Mouse (Mus musculus) liver, embryonic 14.5 days (tissue): ENCODE measurements around the gene Glb1l2. TPM values are rescaled to one million over a fixed set of nuclear protein-coding genes. Genes with fewer than 3 reads are reported as not detected.

Experiments used
- ATAC-seq: fragments of 200-750 bp; cut with Nextera tagmentation; 2 replicates; pipeline ENCODE4 v1.8.0; 2017; ENCODE audit warnings: moderate number of reproducible peaks, mild to moderate bottlenecking, moderate library complexity; ENCODE audit not compliant: insufficient read depth
- DNase-seq, 3 experiments: peaks; one replicate each; pipeline ENCODE4 v3.0.0-alpha.2; 2012 to 2013; ENCODE audit warnings: low read depth in 3 of 3, low spot score in 3 of 3
- H3K27ac ChIP-seq: fragments of 300-500 bp; sonication (generic); 2 replicates; pipeline ENCODE4 v1.5.1; 2014; ENCODE audit warnings: moderate library complexity, mild to moderate bottlenecking, control low read depth, inconsistent platforms
- H3K27me3 ChIP-seq: fragments of 300-500 bp; sonication (generic); 2 replicates; pipeline ENCODE4 v1.6.1; 2014; ENCODE audit warnings: mild to moderate bottlenecking, low read length, moderate library complexity; ENCODE audit not compliant: control insufficient read depth, insufficient read depth
- H3K36me3 ChIP-seq: fragments of 300-500 bp; sonication (generic); replicated peaks from 2 replicates; pipeline ENCODE4 v1.6.1; 2014; ENCODE audit warnings: low read depth; ENCODE audit not compliant: control insufficient read depth, insufficient read depth
- H3K4me1 ChIP-seq, 2 experiments: fragments of 200-500 bp in 1 of 2; fragments of 300-500 bp in 1 of 2; sonication (generic) in 1 of 2; replicated peaks; 2 replicates each; pipeline ENCODE4 v1.6.1; 2012 to 2014; ENCODE audit warnings: antibody characterized with exemption in 1 of 2, inconsistent platforms in 1 of 2, low read length in 1 of 2; ENCODE audit not compliant: control insufficient read depth in 2 of 2, insufficient read depth in 2 of 2
- H3K4me2 ChIP-seq: fragments of 300-500 bp; sonication (generic); 2 replicates; pipeline ENCODE4 v1.6.1; 2014; ENCODE audit warnings: low read depth, mild to moderate bottlenecking, control low read depth, moderate library complexity
- H3K4me3 ChIP-seq, 2 experiments: fragments of 200-500 bp in 1 of 2; fragments of 300-500 bp in 1 of 2; sonication (generic) in 1 of 2; 2 replicates each; pipeline ENCODE4 v1.5.1; 2012 to 2014; ENCODE audit warnings: low read depth in 2 of 2, low read length in 2 of 2, mild to moderate bottlenecking in 2 of 2, control low read depth in 1 of 2, inconsistent platforms in 1 of 2, moderate library complexity in 1 of 2; ENCODE audit not compliant: insufficient read depth in 1 of 2
- H3K9ac ChIP-seq: fragments of 300-500 bp; sonication (generic); replicated peaks from 2 replicates; pipeline ENCODE4 v1.6.1; 2014; ENCODE audit warnings: mild to moderate bottlenecking, control low read depth, moderate library complexity
- H3K9me3 ChIP-seq: fragments of 300-500 bp; sonication (generic); 2 replicates; pipeline ENCODE4 v1.6.1; 2016; ENCODE audit warnings: low read length, mixed read lengths; ENCODE audit not compliant: control insufficient read depth
- CTCF ChIP-seq: IDR thresholded peaks from 2 replicates; pipeline ENCODE4 v1.5.1; 2016; ENCODE audit warnings: antibody characterized with exemption, low read depth, control low read depth
- EP300 ChIP-seq: IDR thresholded peaks from 2 replicates; pipeline ENCODE4 v1.6.1; 2016; ENCODE audit warnings: antibody characterized with exemption, low read depth
- WGBS: fragments of 180-500 bp; shearing (Covaris S2); extraction: QIAGEN DNeasy Blood & Tissue Kit; methylation state at CpG from one replicate; pipeline ENCODE4 v1.1.7; 2014; ENCODE audit not compliant: insufficient replicate concordance; 5-methylcytosine and 5-hydroxymethylcytosine counted together
- polyA plus RNA-seq, 2 experiments: library from polyadenylated mRNA; depleted of rRNA in 1 of 2; stranded (reverse) in 1 of 2; unstranded in 1 of 2; fragments of >200 nt; fragmentation: Nextera tagmentation in 1 of 2; extraction: Ambion mirVana in 1 of 2; gene quantifications; 2 replicates each; pipeline versions ENCODE4 v1.2.1 to v1.2.3; 2012 to 2014

Glb1l2 gene
- polyA plus RNA-seq (2012; rRNA removed) (0.03 and 0.06 TPM in 2 replicates), polyA plus RNA-seq (2014; fragmentation: Nextera tagmentation; extraction: Ambion mirVana) (not detected in 2 replicates)

DNA sequence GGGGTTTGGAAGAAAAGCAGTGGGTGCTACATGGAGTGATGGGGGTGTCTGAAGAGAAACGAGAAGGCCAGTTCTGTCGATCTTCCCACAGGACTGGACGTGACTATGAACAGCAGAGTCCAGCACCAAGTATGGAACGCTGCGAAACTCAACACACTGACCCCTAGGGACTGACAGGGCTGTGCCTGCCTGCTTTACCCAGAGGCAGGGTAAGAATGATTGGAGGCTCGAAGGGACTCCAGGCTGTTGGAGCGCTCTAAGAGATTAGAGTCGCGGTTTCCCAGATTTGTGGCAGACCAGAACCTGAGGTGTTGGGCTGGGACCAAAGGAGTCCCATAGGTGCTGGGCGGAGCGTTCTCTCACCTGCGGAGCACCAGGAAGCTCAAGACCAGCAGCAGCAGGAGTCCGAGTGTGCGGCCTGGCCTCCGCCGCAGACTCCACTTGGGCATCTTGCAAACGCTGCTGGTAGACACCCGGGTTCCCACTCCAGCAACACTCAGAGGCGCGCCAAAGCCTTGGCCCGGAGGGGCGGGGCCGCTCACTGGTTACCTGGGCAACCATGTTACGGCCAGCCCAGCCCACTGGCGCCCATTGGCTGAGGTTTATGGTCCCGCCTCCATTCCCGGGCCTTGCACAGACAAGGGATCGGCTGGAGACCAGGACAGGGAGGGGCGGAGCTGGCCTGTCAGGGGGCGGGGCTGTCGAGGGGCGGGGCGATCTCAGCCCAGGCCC is at the start of gene Glb1l2:
TSS of gene Glb1l2 (minus strand) at position 534 of the 732 bp plus-strand sequence.
- TF ChIP-seq EP300 (no peak), CTCF (no peak)
- no peaks in the 10 kb centered on the region for H3K36me3 ChIP-seq
- peak; percentile 98 for ATAC-seq
- no peaks in the 10 kb centered on the region for H3K27me3 ChIP-seq
- H3K9ac ChIP-seq = no peak within 1 kb of the TSS
- peak within 1 kb of the TSS; percentile 42 for H3K4me2 ChIP-seq
- peak within 1 kb of the TSS; percentile 10 to 14; a peak in 1 of 4 replicates for H3K4me3 ChIP-seq
- H3K9me3 ChIP-seq = no peaks in the 10 kb centered on the region
- H3K4me1 ChIP-seq = no peaks in the 10 kb centered on the region
- DNase-seq = peak; percentile 45 to 50 (median 49)
- no peak within 1 kb of the TSS for H3K27ac ChIP-seq
- 2% methylated on average over 33 of the region's 33 CpGs for WGBS

DNA sequence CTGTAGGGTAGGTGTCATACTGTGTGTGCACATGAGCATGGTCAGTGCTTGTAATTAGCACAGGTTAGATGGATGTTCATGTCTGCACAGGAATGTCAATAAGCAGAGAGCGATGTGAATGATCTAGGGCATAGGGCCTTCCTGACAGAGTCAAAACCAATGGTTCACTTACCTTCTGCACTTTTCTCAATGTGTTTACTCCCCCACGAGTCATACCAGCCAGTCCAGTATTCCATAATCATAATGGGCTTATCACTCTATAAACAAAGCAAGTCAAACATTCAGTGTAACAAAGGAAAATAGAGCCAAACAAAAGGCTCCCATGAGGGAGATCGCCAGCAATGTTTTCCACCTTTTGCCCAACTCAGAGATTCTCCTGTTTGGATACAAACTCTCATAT is 24.8 kb upstream of the Glb1l2 start:
- no peak overlapping the region for H3K4me2 ChIP-seq
- ATAC-seq = no peak

DNA sequence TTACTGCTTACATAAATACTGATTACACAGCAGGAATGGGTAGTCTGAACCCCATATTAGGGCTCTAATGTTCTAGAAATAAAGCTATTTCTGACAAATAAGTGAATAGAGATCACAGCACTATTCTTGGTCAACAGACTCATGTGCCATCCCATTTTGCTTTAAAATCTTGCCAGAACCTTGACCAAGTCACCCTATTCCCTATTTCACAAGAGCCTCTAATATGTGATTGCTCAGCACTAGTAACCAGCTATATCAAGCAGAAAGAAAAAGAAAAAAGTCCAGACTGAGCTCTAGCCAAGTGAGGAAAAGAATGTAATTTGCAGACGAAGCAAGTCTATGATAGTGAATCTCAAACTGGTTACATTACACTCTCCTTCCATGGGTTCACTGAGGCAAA is 13.7 kb upstream of the Glb1l2 start:
- Histone ChIP-seq H3K4me1 (no peaks in the 10 kb centered on the region), H3K27me3 (no peaks in the 10 kb centered on the region), H3K4me2 (no peak overlapping the region), H3K9me3 (no peaks in the 10 kb centered on the region), H3K36me3 (no peaks in the 10 kb centered on the region), H3K9ac (no peak overlapping the region), H3K4me3 (no peak overlapping the region), H3K27ac (no peak overlapping the region)
- DNase-seq (no peak), ATAC-seq (no peak)
- 41% methylated on average over 1 of the region's 1 CpGs for WGBS
- TF ChIP-seq CTCF (no peak), EP300 (no peak)

More for the DNA sequence above, 24.8 kb upstream of the Glb1l2 start:
- DNase-seq = no peak
- TF ChIP-seq EP300 (no peak), CTCF (no peak)
- Histone ChIP-seq H3K27ac (no peak overlapping the region), H3K9ac (no peak overlapping the region), H3K36me3 (no peaks in the 10 kb centered on the region), H3K4me3 (no peak overlapping the region), H3K9me3 (no peaks in the 10 kb centered on the region), H3K4me1 (no peaks in the 10 kb centered on the region), H3K27me3 (no peaks in the 10 kb centered on the region)
- WGBS = 50% methylated on average over 3 of the region's 3 CpGs

DNA sequence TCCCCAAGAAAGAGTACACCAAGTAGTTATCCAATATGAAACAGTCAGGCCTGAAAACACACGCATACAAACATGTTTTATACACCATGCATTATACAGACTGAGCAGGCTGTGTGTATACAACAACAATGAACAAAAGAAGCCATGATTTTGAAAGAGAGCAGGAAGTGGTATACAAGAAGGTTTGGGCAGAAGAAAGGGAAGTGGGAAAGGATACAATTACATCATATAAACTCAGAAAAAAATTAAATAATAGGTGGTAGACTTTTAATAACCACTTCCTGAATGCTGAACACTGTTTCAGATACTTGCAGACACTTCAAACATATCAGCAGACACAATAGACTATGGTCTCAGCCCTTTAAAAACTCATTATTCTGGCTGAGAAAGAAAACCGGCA is 2.5 kb upstream of the Glb1l2 start:
- TF ChIP-seq EP300 (no peak), CTCF (no peak)
- Histone ChIP-seq H3K9ac (no peak overlapping the region), H3K4me3 (no peak overlapping the region), H3K4me2 (no peak overlapping the region), H3K36me3 (no peaks in the 10 kb centered on the region), H3K27me3 (no peaks in the 10 kb centered on the region), H3K27ac (no peak overlapping the region), H3K4me1 (no peaks in the 10 kb centered on the region), H3K9me3 (no peaks in the 10 kb centered on the region)
- 48% methylated on average over 2 of the region's 2 CpGs for WGBS
- ATAC-seq = no peak
- DNase-seq = no peak

DNA sequence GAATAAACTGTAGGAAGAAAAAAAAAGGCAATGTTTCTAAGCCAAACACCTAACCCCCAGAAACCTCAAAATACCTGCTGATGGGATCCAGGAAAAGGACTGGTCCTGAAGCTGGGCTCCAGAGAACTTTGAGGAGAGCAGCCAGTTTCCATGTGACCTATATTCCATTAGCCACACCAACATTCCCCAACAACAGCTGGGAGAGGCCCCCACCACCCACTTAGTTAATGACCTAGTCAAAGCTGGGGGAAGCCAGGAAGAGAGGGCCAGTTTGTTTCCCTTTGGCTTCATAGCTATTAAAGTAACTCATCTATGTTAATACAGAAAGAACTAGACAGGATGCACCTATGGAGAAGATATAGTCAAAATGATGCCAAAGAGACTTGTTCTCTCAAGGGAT is 1.9 kb downstream of the Glb1l2 start:
- H3K4me2 ChIP-seq = no peak overlapping the region
- no peaks in the 10 kb centered on the region for H3K9me3 ChIP-seq
- no peak overlapping the region for H3K4me3 ChIP-seq
- ATAC-seq (no peak), DNase-seq (no peak)
- no peak overlapping the region for H3K9ac ChIP-seq
- H3K27ac ChIP-seq = no peak overlapping the region
- H3K4me1 ChIP-seq = no peaks in the 10 kb centered on the region
- no peaks in the 10 kb centered on the region for H3K27me3 ChIP-seq
- no peak for TF ChIP-seq EP300
- no peak for TF ChIP-seq CTCF
- no peaks in the 10 kb centered on the region for H3K36me3 ChIP-seq
